Mouse (Mus musculus) adrenal gland, adult 18-20 months (tissue): ENCODE results near the gene Snx10. TPM values are rescaled to one million over a fixed set of nuclear protein-coding genes. Genes with fewer than 3 reads are reported as not detected.

ENCODE experiments used
- DNase-seq, 2 experiments: peaks; one replicate each; pipeline ENCODE4 v3.0.0; 2021 to 2022; ENCODE audit warnings: low spot score in 2 of 2
- total RNA-seq, 2 experiments: library from RNA; stranded (reverse); gene quantifications; 1 replicate in 1 of 2; 2 replicates in 1 of 2; pipeline ENCODE4 v1.2.3; 2021

Snx10 gene
- total RNA-seq, 2 experiments from 2014 or later, result 31.8 to 53.6 TPM

GRCm38 (mm10) chr6:51582051-51582450 is 58.4 kb downstream of the Snx10 start:
- DNase-seq, result no peak

DNA sequence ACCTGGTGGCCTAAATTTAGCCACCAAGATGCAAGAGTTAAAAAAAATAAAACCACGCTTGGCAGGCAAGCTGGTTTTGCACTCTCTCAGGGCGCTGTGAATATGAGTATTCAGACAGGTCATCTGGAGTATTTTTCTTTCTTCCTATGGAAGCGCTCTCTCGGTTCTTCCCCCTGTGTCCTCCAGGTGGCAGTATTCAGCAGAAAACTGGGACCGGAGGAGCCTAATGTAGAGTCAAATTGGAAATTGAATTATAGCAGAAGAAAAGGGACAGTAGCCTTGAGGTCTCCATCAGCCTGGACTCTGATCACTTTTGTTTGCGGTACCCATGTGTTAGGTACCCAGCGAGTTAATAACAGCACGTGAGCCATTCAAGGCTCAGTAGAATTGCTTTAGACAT is 62.3 kb downstream of the Snx10 start:
- peak; percentile 36 to 53 for DNase-seq

- DNase-seq, result no peak
Measured at GRCm38 (mm10) chr6:51587266-51587665, 63.6 kb downstream of the Snx10 start.

- DNase-seq, result no peak
Measured at GRCm38 (mm10) chr6:51591264-51591663, 67.6 kb downstream of the Snx10 start.

DNA sequence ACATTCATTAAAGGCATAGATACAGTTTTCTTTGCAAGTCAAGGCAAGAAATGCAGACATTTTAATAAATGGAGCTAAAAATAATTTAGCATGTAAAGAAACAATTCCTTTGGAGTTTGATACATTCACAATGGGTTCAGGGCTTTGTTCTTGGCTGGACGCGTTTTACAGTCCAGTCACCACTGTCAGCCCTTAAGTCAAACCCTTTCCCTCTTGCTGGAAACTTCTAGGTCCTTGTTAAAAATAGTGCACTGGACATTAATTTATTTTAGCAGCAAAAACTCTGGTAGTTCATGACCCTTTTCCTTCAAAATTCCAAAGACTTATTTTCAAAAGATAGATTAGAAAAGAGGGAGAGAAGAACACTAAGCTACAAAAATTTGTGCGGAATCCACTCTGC is 68.1 kb downstream of the Snx10 start:
- no peak for DNase-seq

DNA sequence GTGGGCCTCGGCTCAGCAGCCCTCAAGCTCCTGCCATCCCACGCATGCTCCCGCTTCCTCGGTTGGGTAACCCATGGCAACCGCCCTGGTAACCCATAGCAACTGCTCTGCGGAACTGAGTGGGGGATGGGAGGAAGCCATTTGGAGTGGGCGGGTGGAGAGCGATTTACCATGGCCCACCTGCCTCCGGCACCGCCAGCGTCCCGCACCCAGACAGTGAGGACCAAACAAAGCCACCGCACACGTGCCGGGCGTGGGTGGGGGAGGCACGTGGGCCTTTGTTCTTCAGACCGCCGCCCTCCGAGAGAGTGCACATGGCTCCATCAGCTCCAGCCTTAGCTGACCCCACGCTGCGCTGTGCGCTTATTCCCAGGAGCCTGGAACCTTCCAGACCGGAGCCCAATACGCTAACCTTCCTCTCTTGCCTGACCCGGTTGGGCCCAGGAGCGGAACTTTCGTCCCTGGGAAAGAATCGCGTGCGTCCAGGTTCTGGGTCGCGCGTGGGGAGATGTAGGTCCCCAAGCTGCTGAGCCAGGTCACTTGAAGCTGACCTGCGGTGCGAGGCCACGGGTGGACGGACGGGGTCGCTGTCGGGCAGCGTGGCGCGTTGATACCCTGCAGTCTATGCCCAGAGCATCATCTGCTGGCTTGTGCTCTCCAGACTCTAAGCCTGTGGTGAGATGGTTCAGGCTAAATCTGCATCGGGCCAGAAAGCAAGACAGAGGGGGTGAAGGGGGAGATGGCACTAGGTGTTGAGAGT is 68.8 kb downstream of the Snx10 start:
- DNase-seq, result peak; percentile 79

GRCm38 (mm10) chr6:51593446-51594035 is 69.8 kb downstream of the Snx10 start:
- no peak for DNase-seq

DNA sequence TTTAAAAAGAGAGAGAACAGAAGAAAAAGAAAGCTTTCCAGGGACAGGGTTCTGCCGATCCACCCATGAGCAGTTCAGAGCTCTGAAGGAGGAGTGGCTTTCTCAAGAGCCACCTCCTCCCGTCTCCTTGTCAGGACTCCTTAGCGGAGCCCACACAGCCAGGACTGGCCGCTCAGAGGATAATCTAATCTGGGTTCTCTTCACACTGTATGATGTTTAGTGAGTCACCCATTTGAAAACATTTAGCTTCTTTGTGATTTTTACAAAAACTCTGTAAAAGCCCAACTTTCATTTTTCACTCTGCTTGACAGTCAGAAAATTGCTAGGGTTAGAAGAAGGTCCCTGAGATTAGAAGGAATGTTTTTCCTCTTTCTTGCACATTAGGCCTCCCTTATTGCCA is 70.8 kb downstream of the Snx10 start:
- no peak for DNase-seq

- no peak for DNase-seq
Measured at GRCm38 (mm10) chr6:51598058-51598457, 74.4 kb downstream of the Snx10 start.

DNA sequence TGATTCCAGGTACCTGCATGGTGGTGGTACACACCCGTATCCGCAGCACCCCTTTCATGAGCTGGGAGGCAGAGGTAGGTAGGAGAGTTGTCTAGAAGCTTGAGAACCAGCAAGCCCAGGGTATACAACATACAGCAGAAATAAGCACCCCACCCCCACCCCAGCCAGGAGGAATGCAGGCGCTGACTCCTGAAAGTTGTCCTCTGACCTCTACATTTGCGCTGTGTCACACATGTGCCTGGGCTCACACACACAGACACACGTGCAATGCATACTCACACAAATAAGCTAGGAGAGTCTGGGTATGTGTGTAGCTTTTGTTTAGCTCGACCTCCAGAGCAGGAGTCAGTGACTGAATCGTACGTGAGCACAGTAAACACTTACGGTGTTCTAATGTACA is 76.7 kb downstream of the Snx10 start:
- no peak for DNase-seq

DNA sequence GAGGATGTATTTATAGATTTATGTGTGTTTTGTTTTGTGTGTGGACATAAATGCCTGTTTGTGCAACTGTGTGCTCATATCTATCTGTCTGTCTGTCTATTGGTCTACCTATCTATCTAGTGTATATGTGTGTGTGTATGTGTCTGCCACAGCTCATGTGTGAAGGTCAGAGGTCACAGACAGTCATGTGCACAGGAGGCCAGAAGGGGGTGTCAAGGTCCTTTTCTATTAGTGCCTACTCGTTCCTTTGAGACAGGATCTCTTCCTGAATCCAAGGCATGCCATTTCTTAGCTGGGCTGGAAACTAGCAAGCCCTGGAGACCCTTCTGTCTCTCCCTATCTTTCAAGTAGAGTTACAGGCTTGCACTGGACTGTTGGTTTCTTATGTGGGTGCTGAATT is 78.6 kb downstream of the Snx10 start:
- no peak for DNase-seq

DNA sequence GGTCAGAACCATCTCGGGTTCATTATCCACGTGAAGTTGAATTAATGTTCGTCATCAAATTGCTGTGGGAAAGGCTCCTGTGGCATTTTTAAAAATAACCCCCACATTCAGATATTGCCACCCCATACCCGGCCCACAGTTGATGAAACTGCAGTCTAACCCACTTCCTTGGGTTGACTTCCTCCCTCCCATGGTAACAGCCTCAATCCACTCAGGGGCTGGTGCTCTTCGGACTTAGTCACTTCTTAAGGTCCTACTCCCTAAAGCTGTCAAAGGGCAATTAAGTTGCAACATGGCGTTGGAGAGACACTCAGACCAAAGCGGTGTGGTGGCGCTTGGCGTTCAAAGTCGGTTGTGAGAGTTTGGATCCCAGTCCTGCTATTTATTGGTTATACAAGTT is 80.0 kb downstream of the Snx10 start:
- no peak for DNase-seq

- no peak for DNase-seq
Measured at GRCm38 (mm10) chr6:51606245-51606644, 82.5 kb downstream of the Snx10 start.

DNA sequence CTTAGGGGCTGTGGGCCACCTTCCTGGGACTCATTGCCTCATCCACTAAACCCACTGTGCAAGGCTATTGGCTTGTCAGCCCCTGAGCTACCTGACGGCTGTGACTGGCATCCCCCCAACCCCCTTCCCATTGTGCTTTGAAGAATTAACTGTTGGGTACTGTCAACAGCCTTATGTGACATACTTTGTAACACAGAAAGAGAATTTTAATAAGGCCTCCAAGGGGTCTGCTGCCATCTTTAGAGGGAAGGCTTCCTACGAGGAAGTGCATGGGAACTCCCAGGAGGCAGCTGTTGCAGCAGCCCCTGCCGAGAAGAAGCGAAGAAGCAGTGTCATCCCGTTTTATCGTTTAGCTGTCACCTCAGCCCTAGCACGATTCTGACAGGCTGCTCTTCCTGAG is 83.1 kb downstream of the Snx10 start:
- no peak for DNase-seq

DNA sequence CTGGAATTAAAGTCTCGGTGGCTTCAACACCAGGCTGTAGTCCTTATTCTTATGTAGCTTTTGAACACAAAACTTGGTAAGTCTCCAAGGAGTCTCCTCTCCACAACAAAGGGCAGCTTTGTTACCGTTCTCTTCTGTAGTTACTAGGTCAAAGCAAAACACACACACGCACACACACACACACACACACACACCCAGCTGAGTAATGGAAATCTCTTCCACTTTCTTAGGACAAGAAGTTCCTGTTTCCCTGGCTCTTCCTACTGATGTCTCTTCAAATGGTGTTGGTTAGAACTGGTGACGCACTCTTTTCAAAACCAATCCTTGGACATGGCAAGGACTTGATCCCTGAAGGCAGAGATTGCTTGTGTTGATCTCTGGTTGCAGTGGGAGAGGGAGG is 87.9 kb downstream of the Snx10 start:
- no peak for DNase-seq

- DNase-seq, result peak; percentile 47 to 66
Measured at GRCm38 (mm10) chr6:51612371-51613051, 88.8 kb downstream of the Snx10 start.

DNA sequence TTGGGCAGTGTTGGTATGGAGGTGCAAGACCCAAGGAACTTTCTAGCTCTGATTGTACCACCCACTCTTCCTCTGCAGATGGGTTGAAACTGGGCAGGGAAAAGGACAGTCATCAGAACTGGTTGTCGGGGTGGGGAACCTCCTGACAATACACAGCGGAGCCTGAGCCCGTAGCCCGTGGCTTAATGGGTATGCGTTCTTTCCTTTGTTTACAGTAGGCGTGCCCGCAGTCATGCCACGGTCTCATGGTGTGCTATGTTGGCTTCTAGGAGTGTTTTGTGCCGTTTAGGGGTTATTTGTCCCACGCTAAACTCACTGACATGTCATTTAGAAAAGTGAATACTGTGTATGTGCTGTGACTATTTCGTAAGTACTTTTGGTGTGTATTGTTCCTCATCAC is 90.0 kb downstream of the Snx10 start:
- no peak for DNase-seq

- DNase-seq, result no peak
Measured at GRCm38 (mm10) chr6:51626843-51627242, 103.1 kb downstream of the Snx10 start.

GRCm38 (mm10) chr6:51629671-51630070 is 106.0 kb downstream of the Snx10 start:
- no peak for DNase-seq

GRCm38 (mm10) chr6:51630184-51630583 is 106.5 kb downstream of the Snx10 start:
- no peak for DNase-seq

GRCm38 (mm10) chr6:51632928-51633662 is 109.4 kb downstream of the Snx10 start:
- DNase-seq, result no peak
